Mouse (Mus musculus) skeletal muscle tissue, postnatal 0 days (tissue): ENCODE data around the gene Slc9b2. TPM values are rescaled to one million over a fixed set of nuclear protein-coding genes. Genes with fewer than 3 reads are reported as not detected.

Experiments used
- polyA plus RNA-seq: library from polyadenylated mRNA; unstranded; fragments of >200 nt; fragmentation: Nextera tagmentation; extraction: Ambion mirVana; gene quantifications from 2 replicates; pipeline ENCODE4 v1.2.1, GENCODE M21; 2015

Gene Slc9b2
- 0.12 and 0.69 TPM in 2 replicates for polyA plus RNA-seq

GRCm38 (mm10) chr3:135307411-135308259 is at the start of gene Slc9b2:
Gene Slc9b2, plus strand, starts transcription at chr3:135307700.

GRCm38 (mm10) chr3:135280669-135281415 is 26.7 kb upstream of the Slc9b2 start, which contains the start of gene Bdh2:
Gene Bdh2, plus strand, starts transcription at chr3:135281221.

GRCm38 (mm10) chr3:135347739-135348264 is 40.3 kb downstream of the Slc9b2 start, which contains the start of gene Slc9b1:
Gene Slc9b1, plus strand, starts transcription at chr3:135348029.

Other genes with a start within 250 kb of the Slc9b2 start
- 5.4 and 6.0 TPM in 2 replicates for gene Cenpe, start 95.2 kb upstream of the Slc9b2 start, polyA plus RNA-seq
- 1.3 and 1.9 TPM in 2 replicates for gene Bdh2, start 26.5 kb upstream of the Slc9b2 start, polyA plus RNA-seq
- not detected in 2 replicates for gene Slc9b1, start 40.3 kb downstream of the Slc9b2 start, polyA plus RNA-seq
- 29.3 and 30.2 TPM in 2 replicates for gene Cisd2, start 116.2 kb downstream of the Slc9b2 start, polyA plus RNA-seq
- gene Ube2d3, start 130.4 kb downstream of the Slc9b2 start, polyA plus RNA-seq, result 407 and 433 TPM in 2 replicates
- gene Manba, start 177.9 kb downstream of the Slc9b2 start, polyA plus RNA-seq, result 7.2 and 7.6 TPM in 2 replicates